Mouse (Mus musculus) cortical plate, adult 2 months (tissue): Measurements from ENCODE around the gene Vegfb. TPM values are rescaled to one million over a fixed set of nuclear protein-coding genes. Genes with fewer than 3 reads are reported as not detected.
A peak's percentile ranks its signal among the peaks of the same experiment; 100 is the strongest.

Experiments used
- H3K27ac ChIP-seq: fragments of 200-500 bp; 2 replicates; pipeline ENCODE4 v1.5.1; 2012; ENCODE audit warnings: low read length, control low read depth, inconsistent platforms; ENCODE audit not compliant: insufficient read depth
- H3K4me1 ChIP-seq: fragments of 200-500 bp; 2 replicates; pipeline ENCODE4 v1.6.1; 2011; ENCODE audit warnings: low read length; ENCODE audit not compliant: control insufficient read depth, insufficient read depth
- H3K4me3 ChIP-seq: fragments of 200-500 bp; 2 replicates; pipeline ENCODE4 v1.5.1; 2011; ENCODE audit warnings: mild to moderate bottlenecking, low read length, control low read depth; ENCODE audit not compliant: insufficient read depth
- CTCF ChIP-seq: fragments of 200-500 bp; IDR thresholded peaks from 2 replicates; pipeline ENCODE4 v1.5.1; 2011; ENCODE audit warnings: mild to moderate bottlenecking, control low read depth, low read length; ENCODE audit not compliant: insufficient read depth; ENCODE audit errors: extremely low read depth
- POLR2A ChIP-seq: fragments of 200-500 bp; IDR thresholded peaks from 2 replicates; pipeline ENCODE4 v1.6.1; 2011; ENCODE audit warnings: mild to moderate bottlenecking, low read length, control low read depth; ENCODE audit not compliant: insufficient read depth; ENCODE audit errors: extremely low read depth
- polyA plus RNA-seq: library from polyadenylated mRNA; depleted of rRNA; stranded (reverse); fragments of >200 nt; gene quantifications from 2 replicates; pipeline ENCODE4 v1.2.3, GENCODE M21; 2012

Vegfb gene
- polyA plus RNA-seq, 1 experiment = 99.6 TPM

DNA sequence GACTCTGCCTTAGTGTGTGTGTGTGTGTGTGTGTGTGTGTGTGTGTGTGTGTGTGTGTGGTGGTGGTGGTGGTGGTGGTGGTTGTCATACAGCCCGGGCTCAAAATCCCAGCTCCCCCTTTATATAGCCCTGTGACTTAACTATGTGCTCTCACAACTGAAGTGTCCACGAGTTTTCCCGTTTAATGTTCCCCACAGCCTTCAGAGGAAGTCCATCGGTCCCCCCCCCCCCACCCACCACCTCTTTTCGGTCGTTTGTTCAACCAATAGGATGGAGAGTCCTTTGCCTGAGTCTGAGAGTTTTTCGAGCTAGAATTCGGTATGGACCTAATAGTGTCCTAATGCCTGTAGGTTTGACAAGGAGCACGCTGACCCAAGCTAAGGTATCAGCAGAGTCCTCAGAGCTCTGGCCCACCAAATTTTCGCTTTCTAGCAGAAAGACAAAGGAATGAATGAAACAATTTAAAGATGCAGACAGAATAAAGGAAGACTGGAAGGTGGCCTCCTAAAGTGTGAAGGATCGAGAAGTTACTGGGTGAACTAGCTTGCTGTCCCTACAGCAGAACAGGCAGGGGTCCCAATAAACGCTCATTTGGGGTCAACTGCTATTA lies 13.8 kb downstream of the Vegfb start:
- TF ChIP-seq POLR2A (no peak), CTCF (no peak)
- Histone ChIP-seq H3K4me1 (peaks cover 3% of the 10 kb centered on the region; the same call in 1 of the 2 replicates), H3K4me3 (no peak overlapping the region; the same call in 1 of the 2 replicates), H3K27ac (no peak overlapping the region)

DNA sequence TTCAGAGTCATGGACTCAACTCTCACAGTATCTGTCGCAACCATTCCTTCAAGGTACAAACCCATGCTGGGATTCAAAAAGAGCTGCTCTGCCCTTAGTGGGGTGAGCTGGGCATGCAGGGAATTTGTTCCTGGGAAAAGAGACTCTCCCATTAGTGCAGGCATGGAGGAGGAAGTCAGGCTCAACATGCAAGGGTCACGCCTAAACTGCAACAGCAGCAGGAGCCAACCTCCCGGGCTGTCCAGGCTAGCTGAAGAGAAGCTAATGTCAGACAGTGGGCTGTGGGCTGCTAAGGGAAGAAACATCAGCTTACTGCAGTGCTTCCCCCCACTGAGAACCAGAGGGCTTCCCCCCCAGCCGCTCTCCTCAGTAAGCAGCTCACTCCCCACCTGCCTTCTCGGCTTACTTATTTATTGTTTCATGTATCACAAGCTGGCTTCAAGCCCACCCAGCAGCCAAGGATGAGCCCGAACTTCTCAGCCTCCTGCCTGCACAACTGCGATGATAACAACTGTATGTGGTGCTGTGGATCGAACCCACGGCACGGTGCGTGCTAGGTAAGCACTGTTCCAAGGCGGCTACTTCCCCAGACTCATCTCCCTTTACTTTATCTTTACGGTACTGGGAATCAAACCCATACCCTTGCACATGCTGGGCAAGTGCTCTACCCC lies 15.1 kb downstream of the Vegfb start:
- Histone ChIP-seq H3K27ac (no peak overlapping the region), H3K4me1 (peaks cover 3% of the 10 kb centered on the region; the same call in 1 of the 2 replicates)
- TF ChIP-seq POLR2A = no peak
- no peak for TF ChIP-seq CTCF

DNA sequence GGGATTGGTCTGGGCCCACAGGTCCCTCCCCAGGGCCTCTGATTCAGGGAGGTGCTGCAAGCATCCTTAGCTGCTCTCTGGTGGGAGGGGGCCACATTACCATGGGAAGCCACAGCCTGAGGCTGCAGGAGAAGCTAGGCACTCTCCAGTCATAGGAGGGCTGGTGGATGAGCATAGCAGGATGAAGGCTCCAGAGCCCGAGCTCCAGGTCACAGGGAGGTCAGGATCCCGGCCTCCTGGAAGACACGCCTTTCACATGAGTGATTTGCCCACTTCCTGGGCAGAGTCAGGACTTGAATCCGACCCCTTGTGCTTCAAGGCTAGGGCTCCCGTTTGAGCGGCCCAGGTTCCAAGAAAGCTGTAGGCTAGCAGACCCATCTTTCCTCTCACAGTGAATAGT lies 15.8 kb downstream of the Vegfb start:
- Histone ChIP-seq H3K4me3 (no peak overlapping the region), H3K27ac (no peak overlapping the region), H3K4me1 (peaks cover 2% of the 10 kb centered on the region; the same call in 1 of the 2 replicates)
- TF ChIP-seq CTCF = no peak
- no peak for TF ChIP-seq POLR2A

More for the DNA sequence above, 15.1 kb downstream of the Vegfb start:
- no peak overlapping the region for H3K4me3 ChIP-seq

DNA sequence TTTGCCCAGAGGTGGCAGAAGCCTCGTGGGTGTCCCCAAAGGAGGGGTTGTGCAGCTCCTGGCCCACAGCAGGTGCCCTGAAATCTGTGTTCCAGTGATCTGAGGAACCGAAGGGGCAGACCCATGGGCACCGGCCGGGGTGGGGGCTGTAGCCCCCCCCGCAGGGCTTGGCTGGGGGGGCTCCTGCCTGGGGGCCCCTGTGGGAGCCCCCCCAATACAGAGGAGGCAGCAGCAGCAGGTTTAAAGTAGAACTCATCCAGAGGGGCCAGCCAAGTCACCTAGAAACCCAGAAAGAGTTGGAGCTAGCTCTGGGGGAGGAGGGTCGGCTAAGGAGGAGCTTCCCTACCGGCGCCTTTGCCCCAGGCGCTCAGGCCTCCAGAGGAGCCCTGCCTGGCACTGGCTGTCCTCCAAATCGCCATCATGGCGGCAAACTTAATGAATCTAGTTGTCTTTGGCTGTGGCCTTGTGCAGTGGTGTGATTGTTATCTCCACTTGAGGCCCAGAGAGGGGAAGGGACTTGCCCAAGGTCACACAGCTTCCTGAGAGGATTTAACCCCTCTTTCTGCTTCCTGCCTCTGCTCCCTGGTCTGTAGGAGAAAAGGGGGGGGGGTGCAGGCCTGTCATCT lies 16.9 kb downstream of the Vegfb start:
- Histone ChIP-seq H3K4me3 (no peak overlapping the region; the same call in 1 of the 2 replicates), H3K27ac (no peak overlapping the region)
- no peak for TF ChIP-seq POLR2A
- TF ChIP-seq CTCF = no peak

GRCm38 (mm10) chr19:6969665-6970381 lies 17.6 kb downstream of the Vegfb start:
- Histone ChIP-seq H3K27ac (no peak overlapping the region), H3K4me3 (peak overlapping the region; percentile 19), H3K4me1 (no peaks in the 10 kb centered on the region)
- TF ChIP-seq CTCF (0 out of 2 replicates have a peak, but pooled peaks have one; percentile 7), POLR2A (no peak)

More for the DNA sequence above, 16.9 kb downstream of the Vegfb start:
- no peaks in the 10 kb centered on the region for H3K4me1 ChIP-seq

DNA sequence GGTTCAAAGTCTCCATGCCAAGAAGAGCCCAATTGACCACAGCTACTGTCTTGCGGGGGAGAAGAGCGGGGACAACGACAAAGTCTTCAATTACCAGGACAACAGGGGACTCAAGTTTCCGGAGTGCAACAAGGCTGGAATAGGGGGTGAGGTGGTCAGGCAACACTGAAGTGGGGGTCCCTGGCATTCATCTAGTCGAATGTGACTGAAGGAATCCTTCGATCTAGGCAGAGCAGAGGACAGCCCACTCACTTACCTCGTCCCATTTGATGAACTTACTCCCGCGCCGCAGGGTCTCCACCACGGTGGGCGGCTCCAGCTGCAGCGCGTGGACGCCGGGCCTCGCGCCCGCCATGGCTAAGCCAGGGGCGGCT lies 18.2 kb downstream of the Vegfb start:
- Histone ChIP-seq H3K27ac (no peak overlapping the region), H3K4me3 (peak overlapping the region; percentile 19), H3K4me1 (no peaks in the 10 kb centered on the region)
- TF ChIP-seq POLR2A = no peak
- TF ChIP-seq CTCF = no peak

- H3K4me3 ChIP-seq = peak overlapping the region; percentile 19; the same call in 1 of the 2 replicates
- H3K27ac ChIP-seq = no peak overlapping the region
- no peaks in the 10 kb centered on the region for H3K4me1 ChIP-seq
- TF ChIP-seq POLR2A (no peak), CTCF (no peak)
Measured at GRCm38 (mm10) chr19:6968491-6969271, 18.8 kb downstream of the Vegfb start.

DNA sequence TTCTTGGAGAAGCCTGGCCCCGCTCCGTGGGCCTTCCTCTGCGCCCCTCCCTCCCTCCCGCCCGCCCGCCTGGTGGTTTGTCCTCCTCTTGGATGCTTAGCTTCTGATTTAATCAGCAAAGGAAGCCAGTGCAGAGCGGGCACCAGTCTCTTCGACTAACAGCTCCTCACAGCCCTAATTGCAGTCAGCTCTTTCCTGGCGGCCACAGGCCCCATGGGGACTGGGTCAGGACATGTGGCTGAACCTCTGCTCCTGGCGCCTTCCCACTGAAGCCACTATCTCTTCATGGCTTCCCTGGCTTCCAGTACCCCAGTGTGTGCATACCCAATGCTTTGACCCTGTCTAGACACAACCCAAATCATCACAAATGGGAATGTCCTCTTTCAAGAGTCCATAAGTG lies 31.0 kb downstream of the Vegfb start:
- Histone ChIP-seq H3K4me3 (no peak overlapping the region), H3K27ac (no peak overlapping the region), H3K4me1 (peaks cover 2% of the 10 kb centered on the region; the same call in 1 of the 2 replicates)
- TF ChIP-seq POLR2A (no peak), CTCF (no peak)
